Mouse (Mus musculus) fibroblast of lung, adult 2 months (primary cell): ENCODE measurements around the gene Pde9a.

ENCODE experiments used
- DNase-seq: peaks from one replicate; pipeline ENCODE4 v3.0.0-alpha.2; 2011; ENCODE audit warnings: low read depth

Gene Pde9a

GRCm38 (mm10) chr17:31468496-31468895 lies 82.5 kb downstream of the Pde9a start:
- DNase-seq = no peak

DNA sequence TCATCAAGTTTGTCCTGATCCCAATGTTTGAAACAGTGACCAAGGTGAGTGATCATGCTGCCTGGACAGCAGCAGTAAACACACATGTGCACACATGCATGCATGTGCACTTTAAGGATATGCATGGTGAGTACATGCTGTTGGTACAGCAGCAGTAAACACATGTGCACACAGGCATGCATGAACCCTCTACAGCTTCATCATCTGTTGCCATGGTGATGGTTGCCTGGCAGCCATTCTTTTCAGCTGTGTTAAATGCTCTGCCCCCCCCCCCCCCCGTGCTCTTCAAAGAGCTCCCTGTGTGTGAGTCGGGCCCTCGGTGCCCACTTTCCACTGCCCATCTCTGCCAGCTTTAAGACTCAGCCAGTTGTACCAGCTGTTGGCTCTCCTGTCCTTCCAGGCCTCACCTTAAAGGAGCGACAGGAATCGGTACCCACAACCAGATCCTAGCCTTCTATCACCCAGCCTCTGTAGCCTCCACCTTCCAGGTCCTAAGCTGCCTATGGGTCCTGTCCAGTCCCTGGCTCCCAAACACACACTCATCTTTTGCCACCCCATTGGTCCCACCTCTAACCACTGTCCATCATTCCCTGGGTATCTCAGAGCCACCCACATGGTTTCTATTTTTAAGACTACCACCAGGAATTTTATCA lies 84.9 kb downstream of the Pde9a start:
- no peak for DNase-seq

DNA sequence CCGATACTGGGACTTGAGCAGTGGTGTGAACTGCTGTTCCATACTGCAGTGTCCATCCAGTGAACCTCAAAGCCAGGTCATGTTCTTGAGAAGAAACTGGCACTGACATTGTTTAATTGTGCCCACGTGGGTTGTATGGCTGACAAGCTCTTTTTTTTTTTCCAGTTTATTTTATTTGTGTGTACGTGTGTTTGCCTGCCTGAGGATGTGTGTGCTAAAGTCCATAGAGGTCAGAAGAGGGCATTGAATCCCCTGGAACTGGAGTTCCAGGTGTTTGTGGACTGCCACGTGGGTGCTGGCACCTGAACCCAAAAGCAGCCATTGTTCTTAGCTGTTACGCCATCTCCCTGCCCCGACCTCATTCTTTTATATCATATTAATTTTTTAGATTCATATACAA lies 88.4 kb downstream of the Pde9a start:
- DNase-seq = no peak

- DNase-seq = no peak
These were observed 92.6 kb downstream of the Pde9a start for GRCm38 (mm10) chr17:31478606-31479005.

DNA sequence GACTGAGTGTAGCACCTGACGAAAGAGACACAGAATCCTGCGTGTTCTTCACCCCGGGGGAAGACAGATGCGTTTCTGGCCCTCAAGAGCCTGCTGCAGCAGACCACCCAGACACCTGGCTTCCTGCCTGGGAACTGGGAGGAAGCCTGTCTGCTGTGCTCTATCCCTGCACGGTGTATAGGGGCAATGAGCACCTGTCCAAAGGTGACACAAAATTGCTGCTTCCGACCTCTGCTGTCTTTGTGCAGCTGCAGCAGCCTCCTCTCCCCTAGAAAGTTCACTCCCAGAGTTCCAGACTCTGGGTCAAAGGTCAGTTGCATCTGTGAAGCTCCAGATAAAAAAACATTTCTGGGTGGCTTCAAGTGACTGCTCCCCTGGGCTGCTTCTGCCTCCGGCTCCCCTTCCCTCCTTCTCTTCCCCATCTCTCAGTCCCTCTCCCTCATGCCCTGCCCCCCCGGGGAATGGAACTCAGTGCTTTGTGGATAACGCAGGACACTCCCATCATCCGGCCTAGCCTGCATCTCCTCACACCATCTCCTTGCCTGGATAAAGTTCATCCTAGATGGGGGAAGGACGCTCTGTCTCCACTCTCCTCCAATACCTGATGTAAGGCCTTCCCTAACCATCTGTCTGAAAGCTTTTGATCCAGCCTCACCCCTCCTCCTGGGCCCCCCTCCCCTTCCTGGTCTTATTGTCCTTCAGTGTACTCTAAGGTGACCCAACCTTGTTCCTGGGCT lies 93.3 kb downstream of the Pde9a start:
- DNase-seq = no peak

DNA sequence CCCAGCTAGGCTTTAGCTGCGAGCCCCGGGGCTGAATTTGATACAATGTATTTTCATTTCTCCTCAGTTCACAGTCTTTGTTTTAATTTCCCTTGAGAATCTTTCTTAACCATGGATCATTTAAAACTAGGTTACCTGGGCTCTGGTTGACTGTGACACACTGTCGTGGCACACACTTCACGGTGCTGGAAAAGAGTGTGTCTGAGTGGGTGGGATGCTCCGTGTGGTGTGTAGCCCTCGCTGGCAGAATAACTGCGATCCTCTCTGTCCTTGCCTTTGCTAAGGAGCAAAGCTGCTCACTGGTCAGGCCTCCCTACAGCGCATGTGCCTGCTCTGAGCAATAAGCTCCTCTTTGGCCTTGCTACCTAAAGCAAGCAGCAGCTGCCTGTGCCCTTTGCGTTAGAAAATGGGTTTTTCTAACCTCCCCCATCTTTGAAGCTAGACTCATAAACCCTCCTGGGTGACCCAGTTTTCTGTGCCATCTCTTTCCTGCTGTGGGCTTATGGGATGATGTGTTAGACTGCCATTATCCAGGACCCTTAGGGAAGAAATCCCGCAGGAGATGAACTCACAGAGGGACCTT lies 100.7 kb downstream of the Pde9a start:
- no peak for DNase-seq

GRCm38 (mm10) chr17:31487433-31488060 lies 101.5 kb downstream of the Pde9a start:
- DNase-seq = no peak

GRCm38 (mm10) chr17:31491355-31491754 lies 105.3 kb downstream of the Pde9a start:
- no peak for DNase-seq

GRCm38 (mm10) chr17:31492416-31492815 lies 106.4 kb downstream of the Pde9a start:
- DNase-seq = peak; percentile 24

DNA sequence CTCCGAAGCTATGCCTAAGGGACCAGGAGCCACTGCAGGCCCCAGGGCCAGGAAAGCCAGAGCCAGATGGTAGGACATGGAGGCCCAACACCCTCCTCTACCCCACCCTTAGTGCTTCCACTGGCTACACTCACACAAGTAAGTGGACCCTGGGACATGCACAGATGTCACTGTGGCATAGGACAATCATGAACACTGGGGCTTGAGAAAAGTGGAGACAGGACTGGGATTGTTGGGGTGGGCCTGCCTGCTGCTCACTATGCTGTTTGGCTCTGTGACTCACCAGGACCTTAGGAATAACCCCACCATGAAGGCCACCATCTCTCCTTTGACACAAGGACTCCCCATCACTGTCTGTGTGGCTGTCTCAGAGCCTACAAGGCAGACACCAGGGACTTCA lies 109.0 kb downstream of the Pde9a start:
- DNase-seq = no peak

GRCm38 (mm10) chr17:31497726-31498125 lies 111.7 kb downstream of the Pde9a start:
- DNase-seq = no peak

DNA sequence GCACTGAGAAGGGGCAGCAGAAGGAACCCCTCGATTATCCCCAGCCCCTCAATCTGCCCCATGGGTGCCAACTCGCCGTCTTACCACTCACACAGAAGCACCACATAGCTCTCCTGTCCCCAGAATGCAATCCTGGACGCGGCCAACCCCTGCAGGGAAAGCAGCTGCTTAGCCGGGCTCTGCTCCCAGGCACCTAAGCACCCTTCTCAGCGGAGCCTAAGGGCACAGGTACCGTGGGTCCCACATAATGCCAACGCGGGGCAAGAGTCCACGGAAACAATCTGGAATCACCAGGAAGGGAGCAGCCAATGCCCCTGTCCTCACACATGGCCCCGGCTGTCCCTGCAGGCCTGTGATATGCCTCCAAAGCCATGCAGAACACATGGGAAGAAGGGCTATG lies 113.7 kb downstream of the Pde9a start:
- no peak for DNase-seq

DNA sequence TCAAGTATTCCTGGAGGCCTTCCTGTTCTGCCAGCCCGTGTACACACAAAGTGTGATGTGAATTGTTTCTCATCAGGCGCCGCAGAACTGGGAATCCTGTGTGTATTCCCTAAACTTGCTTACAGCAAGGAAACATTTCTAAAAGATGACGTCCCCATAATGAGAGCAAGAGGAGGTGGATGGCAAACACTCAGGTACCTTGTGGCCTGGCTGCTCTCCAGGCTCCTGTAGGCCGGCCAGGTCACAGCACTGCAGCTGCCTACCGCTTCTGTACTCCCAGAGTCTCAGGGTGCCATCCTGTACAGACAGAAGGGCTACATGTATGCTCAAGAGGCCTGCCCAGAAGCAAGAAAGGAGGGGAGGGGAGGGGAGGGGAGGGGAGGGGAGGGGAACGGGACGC lies 114.4 kb downstream of the Pde9a start:
- no peak for DNase-seq

DNA sequence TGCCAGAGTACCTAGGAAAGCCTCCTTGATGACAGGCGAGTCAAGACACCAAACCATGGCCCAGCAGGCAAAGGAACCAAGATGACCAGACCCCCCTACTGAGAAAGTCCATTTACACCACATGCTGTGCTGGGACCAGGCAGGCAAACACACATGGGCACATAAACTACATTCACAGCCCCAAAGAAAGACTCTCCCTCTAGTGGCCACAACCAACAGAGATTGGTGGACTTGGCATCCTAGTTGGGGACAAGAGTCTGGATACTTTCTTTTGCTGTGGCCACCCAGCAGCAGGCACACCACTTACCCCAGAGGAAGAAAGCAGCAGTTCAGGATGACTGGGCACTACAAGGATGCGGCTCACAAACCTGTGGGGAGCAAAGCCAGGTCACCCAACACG lies 114.9 kb downstream of the Pde9a start:
- no peak for DNase-seq

- DNase-seq = no peak
These were observed 116.4 kb downstream of the Pde9a start for GRCm38 (mm10) chr17:31502261-31502927.

GRCm38 (mm10) chr17:31503337-31503736 lies 117.3 kb downstream of the Pde9a start:
- no peak for DNase-seq

DNA sequence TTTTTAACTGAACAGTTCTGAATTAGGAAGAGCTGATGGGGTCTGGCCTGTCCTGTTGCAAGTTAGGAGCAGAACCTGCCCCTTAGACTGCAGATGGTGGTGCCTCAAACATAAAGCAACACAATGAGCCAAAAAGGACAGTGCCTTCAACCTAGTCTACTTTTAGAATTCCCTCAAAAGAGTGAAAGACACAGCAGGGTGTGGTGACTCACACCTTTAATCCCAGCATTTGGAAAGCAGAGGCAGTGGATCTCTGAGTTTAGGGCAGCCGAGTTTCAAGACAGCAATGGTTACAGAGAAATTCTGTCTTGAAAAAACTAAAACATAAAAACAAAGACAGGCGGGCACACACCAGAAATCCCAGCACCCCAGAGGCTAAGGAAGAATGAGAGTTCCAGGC lies 117.9 kb downstream of the Pde9a start:
- no peak for DNase-seq

DNA sequence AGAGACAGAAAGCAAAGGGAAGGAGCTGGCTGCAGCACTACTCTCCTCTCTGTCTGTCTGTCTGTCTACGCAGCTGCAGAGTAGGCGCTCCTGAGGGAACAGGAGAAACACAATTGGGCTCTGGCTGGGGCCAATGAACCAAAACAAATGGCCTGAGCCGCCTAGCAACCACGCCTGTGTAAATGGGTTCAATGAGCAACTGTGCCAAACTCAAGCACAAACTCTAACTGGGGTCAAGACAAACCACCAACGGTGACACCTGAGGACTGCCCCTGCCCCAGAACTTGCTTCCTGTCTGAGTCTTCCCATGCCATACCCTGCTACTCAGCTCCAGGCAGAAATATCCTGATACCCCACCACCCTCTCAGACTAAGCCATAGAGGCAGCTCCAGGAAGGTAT lies 119.0 kb downstream of the Pde9a start:
- DNase-seq = no peak

DNA sequence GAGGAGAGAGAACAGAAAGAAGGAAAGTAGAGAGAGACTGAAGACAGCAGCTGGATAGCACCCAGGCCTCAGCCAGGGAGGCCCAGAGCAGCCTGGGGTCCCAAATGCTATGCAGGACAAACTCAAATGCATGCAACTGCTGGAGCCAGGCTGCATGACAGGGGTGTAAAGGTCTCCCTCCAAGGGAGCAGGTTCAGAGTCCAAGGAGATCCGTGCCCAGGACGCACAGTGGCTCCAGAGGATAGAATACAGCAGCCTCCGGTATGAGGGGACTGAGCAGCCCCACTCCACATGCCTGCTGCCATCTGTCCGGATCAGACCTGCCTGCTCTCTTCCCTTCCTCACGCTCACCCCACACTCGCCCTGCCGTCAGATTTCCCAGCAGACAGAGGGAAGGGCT lies 120.3 kb downstream of the Pde9a start:
- no peak for DNase-seq

- no peak for DNase-seq
These were observed 124.9 kb downstream of the Pde9a start for GRCm38 (mm10) chr17:31510944-31511343.

GRCm38 (mm10) chr17:31511792-31512495 lies 125.9 kb downstream of the Pde9a start:
- DNase-seq = peak; percentile 72

- DNase-seq = no peak
These were observed 126.6 kb downstream of the Pde9a start for GRCm38 (mm10) chr17:31512593-31512992.
